Comparison of ENCODE assay signal across 25 mouse cellular contexts in genomic region chr3:82971046-82971445, GRCm38 (mm10). TPM values are rescaled to one million over a fixed set of nuclear protein-coding genes. Genes with fewer than 3 reads are reported as not detected.
DNase-seq lines count a peak whose midpoint lies in the region; ATAC-seq and TF ChIP-seq lines count a peak whose summit lies in the region.
"Had no signal": no experiment of that assay in that cellular context is flagged by ENCODE, and none has a peak within 500 bp of the region (broad histone marks: within the 10 kb centered on the region; RNA-seq: fewer than 3 reads in every experiment).

No protein-coding gene starts in this region.

- intact Hi-C loops in heart, adult 2 months (cut with DNase I): no loop called here

- no peaks in the 10 kb centered on the region for H3K9me3 ChIP-seq in kidney, embryonic 15.5 days (replicated peaks)
- no peaks in the 10 kb centered on the region for H3K9me3 ChIP-seq in lung, embryonic 15.5 days
- H3K9me3 ChIP-seq: forebrain, embryonic 15.5 days; hindbrain, embryonic 15.5 days; liver, embryonic 13.5 days; stomach, embryonic 15.5 days had no signal

- no peaks in the 10 kb centered on the region for H3K79me2 ChIP-seq in heart, adult 2 months (replicated peaks; ENCODE audit: control insufficient read depth, insufficient read depth, low read length)

- no peak overlapping the region for H3K27ac ChIP-seq in heart, adult 2 months
- H3K27ac ChIP-seq in kidney, embryonic 15.5 days: no peak overlapping the region
- no peak overlapping the region for H3K27ac ChIP-seq in lung, embryonic 15.5 days
- H3K27ac ChIP-seq: forebrain, embryonic 15.5 days; hindbrain, embryonic 15.5 days; liver, embryonic 13.5 days; stomach, embryonic 15.5 days had no signal

- no peak overlapping the region for H3K4me2 ChIP-seq in kidney, embryonic 15.5 days
- H3K4me2 ChIP-seq in lung, embryonic 15.5 days: no peak overlapping the region
- H3K4me2 ChIP-seq: forebrain, embryonic 15.5 days; hindbrain, embryonic 15.5 days; liver, embryonic 13.5 days; midbrain, embryonic 11.5 days; stomach, embryonic 15.5 days had no signal

- H3K4me1 ChIP-seq in heart, adult 2 months (ENCODE audit: control insufficient read depth, insufficient read depth, low read length): no peaks in the 10 kb centered on the region
- no peaks in the 10 kb centered on the region for H3K4me1 ChIP-seq in kidney, embryonic 15.5 days
- peaks cover 5% of the 10 kb centered on the region; the same call in 1 of the 2 replicates for H3K4me1 ChIP-seq in lung, embryonic 15.5 days
- no peaks in the 10 kb centered on the region for H3K4me1 ChIP-seq in lung, adult 2 months (ENCODE audit: control insufficient read depth, insufficient read depth, low read length)
- H3K4me1 ChIP-seq: forebrain, embryonic 15.5 days; hindbrain, embryonic 15.5 days; liver, embryonic 13.5 days; stomach, embryonic 15.5 days had no signal

- TF ChIP-seq CTCF in heart, adult 2 months (IDR thresholded peaks at IDR 0.05): no peak
- no peak for TF ChIP-seq CTCF in lung, adult 2 months (IDR thresholded peaks at IDR 0.05; ENCODE audit: insufficient read depth, low read length)

- TF ChIP-seq EP300 in heart, adult 2 months (IDR thresholded peaks at IDR 0.05; ENCODE audit: insufficient read depth, low read depth, low read length): no peak

- no peak for TF ChIP-seq POLR2A in heart, adult 2 months (IDR thresholded peaks at IDR 0.05; ENCODE audit: insufficient read depth, low read depth, low read length)
- TF ChIP-seq POLR2A in lung, adult 2 months (IDR thresholded peaks at IDR 0.05; ENCODE audit: borderline replicate concordance, extremely low read depth, low read depth, low read length): no peak

- no peak for ATAC-seq in kidney, embryonic 15.5 days (replicated peaks; ENCODE audit: low FRiP score)
- ATAC-seq in lung, embryonic 15.5 days (ENCODE audit: borderline replicate concordance, extremely low read depth, low FRiP score, low TSS enrichment): peak; percentile 65; the same call in 1 of the 2 replicates
- ATAC-seq: CD4-positive, CD25-positive, alpha-beta regulatory T cell, adult 4 months; forebrain, embryonic 15.5 days had no signal

- 70% methylated on average over 3 of the region's 3 CpGs for WGBS in heart, adult 2 months
- WGBS in kidney, embryonic 15.5 days: 75% methylated on average over 3 of the region's 3 CpGs
- WGBS in lung, embryonic 15.5 days: 45% methylated on average over 3 of the region's 3 CpGs
- WGBS in lung, adult 2 months: 63% methylated on average over 3 of the region's 3 CpGs

- DNase-seq in heart, adult 18-20 months: peak; percentile 11 to 17
- no peak for DNase-seq in heart, adult 2 months
- peak; percentile 49 for DNase-seq in kidney, postnatal 10 days
- DNase-seq in lung, adult 2 months: no peak
- peak; percentile 19 for DNase-seq in lung, postnatal 25 days (ENCODE audit: low spot score)
- no peak for DNase-seq in layer of hippocampus, postnatal 36 days
- DNase-seq: adrenal gland, postnatal 25 days; cerebellum, adult 9-10 months; liver, embryonic 13.5 days; thymus, postnatal 36 days had no signal

- H3K4me3 ChIP-seq in heart, adult 2 months: no peak overlapping the region
- H3K4me3 ChIP-seq in kidney, embryonic 15.5 days (replicated peaks): no peak overlapping the region
- no peak overlapping the region for H3K4me3 ChIP-seq in lung, embryonic 15.5 days
- no peak overlapping the region for H3K4me3 ChIP-seq in lung, adult 2 months (replicated peaks; ENCODE audit: extremely low read depth, low read depth, low read length)
- H3K4me3 ChIP-seq: forebrain, embryonic 15.5 days; hindbrain, embryonic 15.5 days; liver, embryonic 13.5 days; stomach, embryonic 15.5 days had no signal

- no peaks in the 10 kb centered on the region for H3K36me3 ChIP-seq in heart, adult 2 months (ENCODE audit: control insufficient read depth, insufficient read depth, low read length)
- no peaks in the 10 kb centered on the region for H3K36me3 ChIP-seq in kidney, embryonic 15.5 days
- no peaks in the 10 kb centered on the region for H3K36me3 ChIP-seq in lung, embryonic 15.5 days
- H3K36me3 ChIP-seq: forebrain, embryonic 15.5 days; hindbrain, embryonic 15.5 days; liver, embryonic 13.5 days; stomach, embryonic 15.5 days had no signal

- no peak overlapping the region for H3K9ac ChIP-seq in heart, adult 2 months (ENCODE audit: low read depth, low read length)
- H3K9ac ChIP-seq in kidney, embryonic 15.5 days: no peak overlapping the region
- H3K9ac ChIP-seq in lung, embryonic 15.5 days: no peak overlapping the region
- H3K9ac ChIP-seq: forebrain, embryonic 15.5 days; hindbrain, embryonic 15.5 days; liver, embryonic 13.5 days; stomach, embryonic 15.5 days had no signal

- no peaks in the 10 kb centered on the region for H3K27me3 ChIP-seq in heart, adult 2 months (ENCODE audit: control insufficient read depth, insufficient read depth, low read length)
- no peaks in the 10 kb centered on the region for H3K27me3 ChIP-seq in kidney, embryonic 15.5 days
- H3K27me3 ChIP-seq in lung, embryonic 15.5 days: no peaks in the 10 kb centered on the region
- H3K27me3 ChIP-seq: forebrain, embryonic 15.5 days; hindbrain, embryonic 15.5 days; liver, embryonic 13.5 days; stomach, embryonic 15.5 days had no signal

RNA-seq across cellular contexts. Expression of gene Fgg, which starts 36.5 kb away (rescaled TPM):
- not detected for total RNA-seq in heart, adult 18-20 months (2021)
- total RNA-seq in heart, adult 2 months (2021): not detected
- 0.10 and 1.5 TPM in 2 replicates for polyA plus RNA-seq in heart, adult 2 months (2012; rRNA removed)
- 4.0 and 8.8 TPM in 2 replicates for polyA plus RNA-seq in kidney, embryonic 15.5 days (2015; fragmentation: Nextera tagmentation; extraction: Ambion mirVana)
- polyA plus RNA-seq in lung, embryonic 15.5 days (2015; fragmentation: Nextera tagmentation; extraction: Ambion mirVana): 0.76 and 4.1 TPM in 2 replicates
- polyA plus RNA-seq in lung, adult 2 months (2012; rRNA removed): 0.32 and 1.4 TPM in 2 replicates
- total RNA-seq in layer of hippocampus, postnatal 36 days (2021): not detected
- total RNA-seq: hematopoietic stem cell, adult 5-6 weeks; layer of hippocampus, postnatal 10 days; left cerebral cortex, adult 8-10 months; megakaryocyte progenitor cell, adult 5-6 weeks; midbrain, postnatal 0 days had no signal
- polyA plus RNA-seq: CD4-positive, CD25-positive, alpha-beta regulatory T cell, adult 4 months; forebrain, embryonic 15.5 days; heart, embryonic 14.5 days; intestine, embryonic 14.5 days; midbrain, embryonic 11.5 days had no signal

RNA-seq across cellular contexts. Expression of gene Fga, which starts 54.8 kb away (rescaled TPM):
- total RNA-seq in heart, adult 18-20 months (2021): not detected
- not detected for total RNA-seq in heart, adult 2 months (2021)
- polyA plus RNA-seq in heart, adult 2 months (2012; rRNA removed): 0.73 TPM in 1 of 2 replicates, not detected in the other
- polyA plus RNA-seq in kidney, embryonic 15.5 days (2015; fragmentation: Nextera tagmentation; extraction: Ambion mirVana): 5.5 and 12.2 TPM in 2 replicates
- polyA plus RNA-seq in lung, embryonic 15.5 days (2015; fragmentation: Nextera tagmentation; extraction: Ambion mirVana): 0.79 and 4.0 TPM in 2 replicates
- 0.23 and 0.66 TPM in 2 replicates for polyA plus RNA-seq in lung, adult 2 months (2012; rRNA removed)
- total RNA-seq in layer of hippocampus, postnatal 36 days (2021): not detected
- total RNA-seq: hematopoietic stem cell, adult 5-6 weeks; left cerebral cortex, adult 8-10 months; megakaryocyte progenitor cell, adult 5-6 weeks; midbrain, postnatal 0 days had no signal
- polyA plus RNA-seq: CD4-positive, CD25-positive, alpha-beta regulatory T cell, adult 4 months; forebrain, embryonic 15.5 days; heart, embryonic 14.5 days; limb, embryonic 11.5 days; midbrain, embryonic 11.5 days; midbrain, postnatal 0 days had no signal

Comparison
In these comparisons a context has a peak if more than half of its experiments do, and no peak if none do; other contexts are left out.
1. DNase-seq: peak in heart, adult 18-20 months (2 of 2), kidney, postnatal 10 days (single experiment) and lung, postnatal 25 days (single experiment); none in heart, adult 2 months (0 of 2), lung, adult 2 months (single experiment) and layer of hippocampus, postnatal 36 days (0 of 2).